Mouse (Mus musculus) layer of hippocampus, adult 11-12 months (tissue): Measurements from ENCODE around the gene Rnf144b.

ENCODE experiments used
- DNase-seq: peaks from one replicate; pipeline ENCODE4 v3.0.0; 2022; ENCODE audit warnings: low spot score

Gene Rnf144b

DNA sequence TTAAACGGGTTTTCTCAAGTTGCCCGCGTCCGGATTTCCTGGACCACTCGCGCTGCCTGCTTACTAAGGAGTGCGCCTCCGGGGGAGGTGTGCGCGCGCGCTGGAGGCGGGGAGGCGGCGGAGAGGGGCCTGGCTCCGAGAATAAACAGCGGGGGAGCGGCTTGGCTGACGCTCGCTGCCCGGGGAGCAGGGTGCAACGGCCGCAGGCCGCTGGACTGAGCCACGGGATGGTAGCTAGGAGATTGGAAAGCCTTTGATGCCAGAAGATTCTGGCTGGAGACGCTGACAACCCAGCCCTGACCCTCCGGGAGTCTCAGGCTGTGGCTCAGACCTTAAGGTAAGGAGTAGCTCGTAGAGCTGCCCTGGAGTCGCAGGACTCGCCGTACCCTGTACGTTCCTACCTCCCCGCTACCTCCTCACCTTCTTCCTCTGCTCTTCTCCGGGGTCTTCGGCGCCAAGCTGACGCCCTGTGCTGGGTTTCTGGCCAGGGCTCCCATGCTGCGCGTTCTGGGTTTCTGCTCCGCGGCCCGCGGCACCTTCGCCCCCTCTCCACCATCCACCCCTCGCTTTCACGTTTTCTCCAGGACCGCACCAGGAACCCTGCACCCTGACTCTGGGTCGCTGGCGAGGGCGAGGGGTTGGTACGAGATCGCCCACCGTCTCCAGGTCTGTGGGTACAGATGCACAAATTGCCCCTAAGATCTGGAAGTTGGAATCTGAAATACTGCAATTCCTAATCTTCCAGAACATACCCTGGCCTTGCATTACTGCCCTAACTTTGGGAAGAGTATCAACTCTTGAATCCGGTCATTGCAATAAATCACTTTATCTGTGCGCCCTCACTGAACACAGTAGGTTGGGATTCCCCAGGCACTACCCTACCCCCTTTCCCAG is at the start of gene Rnf144b:
TSS of gene Rnf144b (plus strand) at position 120 of the 894 bp plus-strand sequence.
- DNase-seq, result peak; percentile 25

DNA sequence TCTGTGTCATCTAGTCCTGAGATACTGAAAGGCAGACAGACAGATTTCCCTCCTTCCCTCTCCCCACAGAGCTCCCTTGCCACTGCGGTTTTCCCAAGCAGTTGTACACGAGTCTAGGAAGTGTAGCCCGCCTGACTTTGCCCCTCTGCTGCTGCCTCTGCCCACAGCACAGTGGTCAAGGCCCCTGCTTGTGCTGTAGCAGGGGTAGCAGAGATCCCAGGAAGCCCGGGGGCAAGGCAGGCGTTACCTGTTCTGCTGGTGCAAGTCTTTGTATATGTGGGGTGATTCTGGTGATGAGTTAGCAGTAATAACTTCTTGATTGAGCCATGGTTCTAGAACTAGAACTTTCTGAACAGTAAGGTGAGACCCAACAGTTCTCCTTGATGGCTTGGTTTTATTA is 46.3 kb upstream of the Rnf144b start:
- no peak for DNase-seq

DNA sequence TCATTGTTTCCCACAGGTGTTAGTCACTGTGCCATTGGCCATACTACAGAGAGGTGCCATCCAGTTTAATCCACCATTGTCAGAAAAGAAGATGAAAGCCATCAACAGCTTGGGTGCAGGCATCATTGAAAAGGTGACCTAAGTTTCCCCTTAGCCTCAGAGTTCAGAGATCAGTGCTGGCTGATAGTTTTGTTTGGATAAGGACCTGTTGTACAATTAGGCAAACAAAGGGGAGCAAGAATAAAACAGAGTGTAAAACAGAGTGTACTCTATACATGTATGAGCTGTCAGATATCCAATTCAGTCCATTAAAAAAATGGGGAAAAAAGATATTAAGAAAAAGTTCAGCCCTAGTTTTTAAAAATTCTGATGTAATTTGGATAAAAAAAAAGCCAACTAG is 45.1 kb upstream of the Rnf144b start:
- no peak for DNase-seq

DNA sequence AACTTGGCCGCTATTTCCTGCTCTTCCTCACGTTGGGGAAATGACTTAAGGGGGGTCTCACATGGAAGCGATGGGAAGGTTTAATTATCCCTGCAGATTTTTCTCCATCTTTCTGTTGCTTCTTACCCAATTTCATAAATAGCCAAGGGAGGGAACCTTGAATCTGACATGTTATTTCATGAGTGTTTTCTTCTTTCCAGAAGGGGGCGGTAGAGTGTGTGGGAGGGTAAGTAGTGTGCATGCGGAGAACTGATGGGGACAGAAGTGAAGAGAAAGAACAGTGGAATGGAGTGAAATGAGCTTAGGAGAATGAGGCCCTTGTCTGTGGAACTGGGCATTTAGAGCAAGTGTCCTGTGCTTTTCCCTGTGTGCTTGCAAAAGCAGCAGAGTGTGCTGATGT is 43.7 kb upstream of the Rnf144b start:
- no peak for DNase-seq

DNA sequence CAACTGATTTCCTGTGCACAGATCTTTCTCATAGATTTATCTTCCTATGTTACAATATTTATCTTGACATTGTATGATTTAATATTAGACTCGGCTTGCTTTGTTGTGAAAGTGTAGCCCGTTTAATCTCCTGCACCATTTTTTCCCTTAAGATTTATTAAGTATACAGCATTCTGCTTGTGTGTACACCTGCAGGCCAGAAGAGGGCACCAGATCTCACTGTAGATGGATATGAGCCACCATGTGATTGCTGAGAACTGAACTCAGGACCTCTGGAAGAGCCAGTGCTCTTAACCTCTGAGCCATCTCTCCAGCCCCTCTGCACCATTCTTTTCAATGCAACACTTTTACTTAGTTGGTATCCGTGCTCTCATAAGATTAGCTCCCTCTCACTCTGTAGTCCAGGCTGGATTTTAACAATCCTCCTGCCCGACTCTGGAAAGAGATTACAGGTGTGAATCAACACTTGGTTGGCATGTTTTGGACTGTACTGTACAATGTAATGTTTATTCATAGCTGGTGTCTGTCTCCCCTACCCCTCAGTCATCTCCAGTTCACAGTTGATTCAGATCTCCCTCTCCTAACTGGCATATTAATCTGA is 41.5 kb upstream of the Rnf144b start:
- DNase-seq, result no peak

DNA sequence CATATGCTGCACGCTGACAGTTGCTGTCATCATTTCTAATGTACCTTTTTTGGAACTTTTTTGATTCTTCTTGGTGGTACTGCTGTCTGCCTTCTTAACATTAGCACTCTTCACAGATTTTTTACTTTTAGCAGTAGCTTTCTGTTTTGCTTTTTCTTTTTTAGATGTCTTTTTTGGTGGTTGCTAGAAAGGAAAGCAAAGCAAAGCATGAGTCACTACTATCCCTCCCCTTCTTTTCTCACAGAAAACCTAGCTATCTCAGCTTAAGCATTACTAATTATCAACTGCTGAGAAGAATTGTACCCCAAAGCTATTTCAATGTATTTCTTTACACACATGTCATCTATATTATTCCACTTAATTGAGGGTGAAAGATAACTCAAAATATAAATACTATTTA is 34.0 kb upstream of the Rnf144b start:
- DNase-seq, result no peak

DNA sequence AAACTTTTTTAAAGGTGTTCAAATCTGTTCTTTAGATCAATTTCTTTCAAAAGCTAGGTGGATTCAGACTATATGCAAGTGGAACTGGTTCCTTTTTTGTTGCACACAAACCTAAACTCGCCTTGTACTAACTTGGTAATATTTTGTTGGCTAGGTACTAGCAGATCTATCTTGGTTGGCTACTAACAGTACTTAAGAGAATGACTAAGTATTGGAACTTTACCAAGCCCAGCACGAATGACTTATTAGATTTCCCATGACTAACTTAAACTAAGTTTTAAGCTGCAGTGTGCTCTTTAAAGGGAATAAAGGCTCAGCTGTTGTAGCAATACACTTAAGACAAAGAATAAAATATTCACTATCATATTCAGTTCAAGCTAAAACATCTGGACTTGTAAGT is 33.2 kb upstream of the Rnf144b start:
- no peak for DNase-seq

DNA sequence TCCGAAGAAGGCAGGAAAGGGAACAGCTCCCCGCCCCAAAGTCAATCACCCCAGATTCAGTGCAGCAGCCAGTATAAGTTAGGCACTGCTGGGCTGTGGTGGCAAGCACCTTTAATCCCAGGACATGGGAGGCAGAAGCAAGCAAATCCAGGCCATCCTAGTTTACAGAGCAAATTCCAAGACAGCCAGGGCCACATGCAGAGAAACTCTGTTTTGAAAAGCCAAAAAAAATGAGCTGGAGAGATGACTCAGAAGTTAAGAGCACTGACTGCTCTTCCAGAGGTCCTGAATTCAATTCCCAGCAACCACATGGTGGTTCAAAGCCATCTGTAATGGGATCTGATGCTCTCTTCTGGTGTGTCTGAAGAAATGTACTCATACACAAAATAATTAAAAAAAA is 28.7 kb upstream of the Rnf144b start:
- no peak for DNase-seq

DNA sequence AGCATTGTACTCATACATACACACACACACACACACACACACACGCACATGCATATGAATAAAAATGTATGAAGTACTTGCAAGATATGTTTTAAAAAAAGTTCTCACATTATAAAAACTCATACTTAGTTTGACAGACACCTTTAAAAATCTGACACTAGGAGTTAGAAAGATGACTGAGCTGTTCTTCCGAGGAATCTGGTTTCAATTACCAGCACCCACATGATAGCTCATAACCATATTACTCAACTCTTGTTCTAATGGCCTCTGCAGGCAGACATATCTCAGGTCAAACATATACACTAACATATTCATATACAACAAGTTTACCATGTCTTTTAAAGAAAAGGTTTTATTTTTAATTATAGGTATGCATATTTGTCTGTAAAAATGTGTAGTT is 25.9 kb upstream of the Rnf144b start:
- DNase-seq, result no peak

DNA sequence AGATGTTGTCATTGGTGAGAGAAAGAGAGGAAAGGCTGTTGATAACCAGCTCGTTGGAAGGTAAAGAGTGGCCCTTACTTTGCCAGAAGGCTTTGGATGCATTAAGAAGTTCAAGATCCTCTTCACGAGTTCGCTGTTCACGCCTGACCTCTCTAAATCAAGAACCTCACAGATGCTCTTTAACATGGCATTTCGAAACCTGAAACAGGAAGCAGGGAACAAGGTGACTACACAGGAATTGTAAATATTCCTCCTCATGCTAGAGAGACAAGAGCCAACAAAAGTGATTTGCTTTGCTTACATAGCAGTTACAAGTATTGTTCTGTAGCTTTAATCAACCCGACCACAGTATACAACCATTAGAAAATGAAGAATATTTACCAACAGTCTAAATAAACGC is 23.2 kb upstream of the Rnf144b start:
- DNase-seq, result no peak

DNA sequence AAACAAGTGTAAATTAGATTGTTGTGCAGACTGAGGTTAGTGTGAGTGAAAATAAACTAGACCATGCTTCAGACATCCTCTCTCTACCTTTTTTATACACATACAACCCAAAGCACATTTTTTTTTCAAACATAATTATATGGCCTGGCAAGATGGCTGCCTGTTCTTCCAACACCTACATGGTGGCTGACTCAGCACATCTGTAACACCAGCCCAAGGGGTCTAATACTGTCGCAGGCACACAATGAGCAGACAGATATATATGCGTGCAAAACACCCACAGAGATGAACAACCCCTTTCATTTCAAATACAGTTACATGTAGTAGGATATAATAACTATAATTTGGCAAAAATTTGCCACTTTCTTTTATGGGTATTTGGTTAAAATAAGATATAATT is 21.9 kb upstream of the Rnf144b start:
- no peak for DNase-seq

DNA sequence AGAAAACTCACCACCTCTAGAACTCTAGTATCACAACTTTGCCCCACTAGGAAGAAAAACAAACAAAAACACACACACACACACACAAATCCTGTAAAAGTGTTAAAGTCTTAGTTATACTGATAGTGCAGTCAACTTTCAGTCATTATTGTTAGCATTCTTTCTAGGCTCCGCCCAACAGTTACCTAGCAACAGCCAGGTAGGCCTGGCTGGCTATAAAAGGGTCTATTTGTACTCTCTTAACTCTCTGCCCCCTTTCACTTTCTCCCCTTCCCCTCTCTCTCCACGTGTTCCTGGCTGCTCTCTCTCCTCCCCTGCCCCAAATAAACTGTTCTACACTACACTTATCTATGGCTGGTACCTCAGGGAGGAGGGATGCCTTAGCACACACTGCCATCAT is 18.3 kb upstream of the Rnf144b start:
- DNase-seq, result no peak

DNA sequence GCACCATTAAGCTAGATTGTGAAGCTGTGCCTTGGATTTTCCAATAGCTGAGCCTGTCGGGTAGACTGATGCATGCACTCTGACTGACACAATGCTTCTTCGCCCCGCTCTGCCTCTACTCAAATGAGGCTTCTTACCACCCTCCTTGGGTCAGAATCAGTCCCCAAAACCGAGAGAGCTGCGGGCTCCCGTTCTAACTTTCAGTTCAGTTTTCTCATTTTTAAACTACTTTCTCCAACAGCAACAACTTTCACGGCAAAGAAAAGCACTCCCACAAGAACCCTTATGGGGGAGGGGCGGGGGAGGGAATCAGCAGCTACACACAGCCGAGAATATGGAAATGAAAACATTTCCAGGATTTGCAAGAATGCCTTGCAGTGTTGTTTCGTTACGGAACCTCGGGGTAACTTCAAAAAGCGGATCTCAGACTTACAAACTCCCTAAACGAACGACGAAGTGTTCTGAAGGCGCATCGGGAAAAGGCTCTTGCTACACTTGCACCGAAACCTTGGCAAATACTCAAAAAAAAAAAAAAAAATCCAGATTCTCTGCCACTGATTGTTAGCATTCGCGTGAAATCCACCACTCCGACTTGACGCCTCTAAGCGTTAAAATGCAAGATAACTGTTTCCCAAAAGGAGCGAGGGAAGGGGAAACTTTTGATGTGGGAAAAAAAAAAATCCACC is 17.5 kb upstream of the Rnf144b start:
- DNase-seq, result peak; percentile 11

DNA sequence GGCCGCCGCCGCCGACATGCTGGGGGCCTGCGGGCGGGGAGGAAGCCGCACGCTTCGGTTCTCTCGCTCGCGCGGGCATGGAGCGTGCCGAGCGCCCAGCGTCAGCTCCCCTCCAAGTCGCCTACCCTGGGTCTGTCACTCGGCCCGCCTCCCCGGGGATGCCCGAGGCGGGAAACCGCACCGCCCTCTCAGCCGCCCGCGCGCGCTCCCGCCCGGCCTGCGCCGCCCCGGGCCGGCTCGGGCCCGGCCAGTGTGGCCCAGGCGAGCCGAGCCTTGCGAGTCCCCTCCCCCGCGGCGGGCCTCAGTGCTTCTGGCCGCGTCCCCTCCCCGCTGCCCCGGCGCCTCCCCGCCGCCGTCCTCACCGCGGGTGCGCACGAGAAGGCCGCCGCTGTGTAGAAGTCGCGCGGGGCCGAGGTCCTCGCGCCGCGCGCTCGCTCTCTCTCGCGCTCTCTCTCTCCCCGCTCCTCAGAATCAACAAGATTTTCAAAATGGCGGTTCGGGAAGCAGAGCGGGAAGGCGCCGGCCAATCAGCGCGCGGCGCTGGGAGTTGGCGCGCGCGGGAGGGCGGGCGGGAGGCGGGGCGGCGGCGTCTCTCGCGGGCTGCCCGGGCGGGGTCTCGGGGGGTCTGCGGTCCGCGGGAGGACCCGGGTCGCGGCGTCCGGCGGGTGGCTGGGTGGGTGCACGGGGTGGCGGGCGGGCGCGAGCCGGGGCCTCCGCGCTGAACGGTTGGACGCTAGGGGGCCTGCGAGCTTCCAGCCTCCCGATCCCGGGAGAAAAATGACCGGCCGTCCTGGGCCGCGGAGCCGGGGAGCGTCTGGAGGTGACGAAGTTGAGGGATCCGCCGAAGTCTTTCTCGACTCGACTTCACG is 16.5 kb upstream of the Rnf144b start, which contains the start of gene Dek:
TSS of gene Dek (minus strand) at position 491 of the 869 bp plus-strand sequence.
- peak; percentile 82 for DNase-seq

DNA sequence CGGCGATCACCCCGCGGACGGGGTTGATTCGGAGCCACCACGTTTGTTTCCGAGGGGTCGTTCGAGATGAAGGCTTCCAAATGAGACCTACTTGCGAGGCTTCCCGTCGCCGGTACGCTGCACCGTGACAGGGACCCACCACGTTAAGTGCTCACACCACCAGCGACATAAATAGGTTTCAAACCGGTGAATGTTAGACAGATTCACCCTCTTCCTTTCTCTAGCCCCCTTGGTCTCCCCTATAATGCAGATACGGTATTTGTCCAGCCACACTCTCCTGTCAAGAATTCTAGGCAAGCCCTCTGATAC is 15.9 kb upstream of the Rnf144b start:
- DNase-seq, result no peak

DNA sequence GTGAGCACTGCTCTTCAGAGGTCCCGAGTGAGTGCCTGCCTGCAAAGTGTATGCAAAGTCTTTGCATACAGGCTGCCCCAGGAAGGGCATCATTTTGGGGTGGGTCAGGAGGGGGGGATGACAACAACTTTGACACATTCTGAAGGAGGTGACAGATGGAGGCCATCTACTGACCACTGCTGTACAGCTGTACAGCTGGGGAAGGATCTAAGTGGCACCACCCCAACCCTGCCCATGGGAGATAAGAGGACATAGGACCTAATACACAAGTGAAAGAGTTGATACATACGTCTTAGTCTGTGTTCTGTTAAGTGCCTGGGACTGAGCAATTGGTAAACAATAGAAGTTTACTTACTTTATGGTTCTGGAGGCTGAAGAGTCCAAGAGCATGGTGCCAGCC is 13.2 kb upstream of the Rnf144b start:
- DNase-seq, result no peak

DNA sequence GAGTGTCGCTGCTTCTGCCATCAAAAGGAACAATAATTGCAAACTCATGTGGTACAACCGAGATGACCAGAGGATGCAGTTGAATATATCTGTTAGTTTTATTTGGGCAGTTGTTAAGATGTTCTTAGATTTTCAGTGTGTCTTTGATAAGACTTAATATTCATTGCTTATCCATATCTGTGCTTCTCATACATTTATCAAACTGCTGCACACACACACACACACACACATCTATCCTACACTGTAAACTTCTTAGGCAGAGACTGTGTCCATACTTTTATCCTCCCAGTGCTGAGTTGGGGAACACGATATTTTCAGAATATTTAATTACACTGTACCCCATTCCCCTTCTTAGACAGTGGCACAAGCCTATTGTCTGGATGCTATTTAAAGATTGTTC is 11.3 kb upstream of the Rnf144b start:
- no peak for DNase-seq

DNA sequence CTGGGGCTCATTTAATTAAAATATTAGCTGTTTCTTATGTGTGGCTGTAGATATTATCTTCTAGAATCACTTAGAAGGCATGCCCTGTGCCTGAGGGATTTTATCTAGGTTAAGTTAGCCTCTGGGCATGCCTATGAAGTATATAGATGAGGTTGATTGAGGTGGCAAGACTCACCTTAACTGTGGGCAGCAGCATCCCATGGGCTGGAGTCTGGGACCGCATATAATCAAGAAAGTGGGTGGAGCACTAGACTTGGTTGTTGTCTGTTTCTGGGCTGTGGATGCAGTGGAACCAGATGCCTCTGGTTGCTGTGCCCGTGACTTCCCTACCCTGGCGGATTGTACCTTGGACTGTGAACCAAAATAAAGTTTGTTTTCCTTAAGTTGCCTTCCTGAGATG is 10.4 kb upstream of the Rnf144b start:
- DNase-seq, result no peak

DNA sequence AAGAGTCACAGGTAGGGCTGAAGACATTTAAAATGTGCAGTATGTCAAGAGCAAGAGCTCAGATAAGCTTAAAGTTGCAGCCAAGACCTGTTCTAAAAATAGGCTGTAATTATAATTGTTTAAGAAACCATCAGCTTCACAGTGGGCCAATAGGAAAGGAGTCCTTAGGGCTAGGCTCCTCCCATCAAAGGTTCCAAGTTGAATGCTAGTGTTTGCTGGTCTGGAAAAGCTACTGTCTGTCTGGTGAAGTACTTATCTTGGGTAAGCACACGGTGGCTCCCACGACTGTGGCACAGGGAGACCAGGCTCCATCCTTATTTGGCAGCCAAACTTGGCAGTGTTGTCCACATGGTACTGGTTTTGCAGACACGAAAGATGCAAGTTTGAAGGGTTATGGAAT is 9.5 kb upstream of the Rnf144b start:
- DNase-seq, result no peak

DNA sequence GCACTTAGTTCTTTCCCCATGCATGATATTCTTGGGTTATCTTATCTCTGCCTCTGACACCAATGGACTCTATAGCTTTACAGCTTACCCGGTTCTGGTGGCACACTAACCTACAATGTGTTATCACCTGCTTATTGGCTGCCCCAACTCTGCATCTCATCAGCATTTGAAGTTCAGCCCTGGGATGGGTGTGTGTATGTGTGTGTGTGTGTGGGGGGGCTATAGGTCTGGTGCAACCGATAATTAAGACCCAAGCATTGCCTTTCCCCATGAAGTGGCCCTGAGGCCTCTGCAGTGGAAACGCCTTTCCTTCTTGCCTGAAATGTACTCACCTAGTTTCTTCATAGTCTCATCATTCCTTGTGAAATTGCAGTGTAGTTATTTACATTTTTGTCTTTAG is 6.5 kb upstream of the Rnf144b start:
- DNase-seq, result no peak

DNA sequence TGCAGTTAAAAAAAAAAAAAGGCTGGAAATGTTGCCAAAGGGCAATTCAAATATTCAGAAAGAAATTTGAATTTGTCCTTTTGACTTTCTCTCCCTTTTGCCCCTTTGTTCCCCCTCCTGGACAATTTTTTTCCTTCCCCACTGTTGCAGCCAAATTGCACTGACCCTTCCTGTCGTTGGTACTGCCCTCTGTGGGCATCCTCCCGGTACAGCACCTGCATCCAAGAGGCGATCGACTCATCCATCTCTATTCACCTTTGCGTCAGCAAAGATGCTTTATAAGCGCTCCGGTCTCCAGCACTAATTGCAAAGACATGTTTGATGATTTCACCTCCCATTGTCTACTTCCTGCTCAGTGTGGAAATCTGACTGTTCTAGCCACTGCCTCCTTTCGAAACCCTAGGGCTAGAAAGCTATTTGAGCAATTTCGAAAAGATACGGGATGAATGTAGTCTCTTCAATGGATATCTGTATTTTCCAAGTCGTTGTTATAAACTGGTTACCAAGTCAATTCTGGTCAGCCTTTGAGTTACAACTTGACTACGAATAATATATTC is 1.0 kb upstream of the Rnf144b start:
- no peak for DNase-seq

DNA sequence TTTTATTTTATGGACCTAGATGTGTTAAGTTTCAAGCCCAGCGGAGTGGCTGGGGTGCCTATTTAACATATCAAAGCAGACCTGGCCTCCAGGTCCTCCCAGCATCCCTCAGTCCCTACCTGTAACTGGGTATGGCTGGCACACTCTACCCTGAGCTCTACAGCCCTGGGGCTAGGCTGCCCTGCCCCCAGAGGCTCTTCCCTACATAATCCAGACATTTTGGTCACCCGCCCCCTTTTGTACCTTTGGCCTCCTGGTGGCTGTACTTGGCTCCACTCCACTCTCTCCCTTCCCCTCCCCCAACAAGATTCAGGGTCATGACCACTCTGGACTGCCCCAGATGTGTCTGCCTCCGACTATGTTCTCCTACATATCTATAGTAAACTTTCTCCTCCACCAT is 2.0 kb downstream of the Rnf144b start:
- no peak for DNase-seq
